Mouse (Mus musculus): Measurements from ENCODE around the gene Ero1lb. TPM values are rescaled to one million over a fixed set of nuclear protein-coding genes. Genes with fewer than 3 reads are reported as not detected.
"Not testable (repeated sequence)": the region's sequence is repeated elsewhere in the genome, so short reads cannot be mapped to it uniquely, and the experiment has no call there.

Gene Ero1lb
- polyA plus RNA-seq, 1 experiment from 2014 or later: 9.5 TPM

DNA sequence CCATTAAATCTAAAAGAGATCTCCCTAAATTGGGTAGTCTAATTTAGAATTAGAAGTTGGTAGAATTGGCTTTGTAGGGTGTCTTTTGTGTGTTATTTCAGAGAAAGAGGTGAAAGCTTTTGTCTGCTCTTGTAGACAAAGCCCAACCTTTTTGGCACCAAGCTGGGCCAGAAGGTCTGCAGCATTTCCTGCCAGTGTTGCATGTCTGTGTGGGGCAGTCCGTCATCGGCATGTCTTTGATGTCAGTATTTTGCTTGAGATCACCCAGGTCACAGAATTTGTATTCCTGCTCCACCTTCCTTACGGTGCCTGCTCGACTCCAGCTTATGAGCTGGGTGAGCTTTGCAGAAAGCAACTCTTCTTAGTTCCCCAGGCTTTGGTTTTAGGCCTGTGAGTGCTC lies 31.4 kb downstream of the Ero1lb start:
- H3K4me1 ChIP-seq; H3K27me3 ChIP-seq (ENCODE audit: low read depth, poor library complexity, severe bottlenecking); DNase-seq (ENCODE audit: low spot score); H3K27ac ChIP-seq (replicated peaks); H3K36me3 ChIP-seq; H3K9me3 ChIP-seq (replicated peaks); H3K4me3 ChIP-seq: not testable (repeated sequence)
- WGBS: 76% methylated on average over 4 of the region's 4 CpGs

DNA sequence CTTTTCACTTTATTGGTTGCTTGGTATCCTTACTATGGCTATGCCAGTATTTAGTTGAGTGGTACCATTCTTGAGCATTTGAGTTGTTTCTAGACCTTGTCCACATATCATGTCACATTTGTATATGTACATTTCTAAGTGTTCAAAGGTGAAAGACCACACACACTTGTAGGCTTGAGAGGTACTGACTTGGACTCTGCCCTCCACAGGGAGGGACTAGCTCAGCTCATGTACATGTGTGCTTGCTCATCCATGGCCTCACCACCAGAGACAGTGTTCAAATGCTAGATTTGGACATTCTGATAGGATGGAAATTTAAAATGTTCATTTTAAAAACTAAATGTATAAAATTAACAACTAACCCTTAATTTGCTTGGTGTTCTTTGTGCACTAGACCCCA lies 44.5 kb downstream of the Ero1lb start:
- H3K27me3 ChIP-seq (ENCODE audit: low read depth, poor library complexity, severe bottlenecking); H3K4me1 ChIP-seq; H3K9me3 ChIP-seq (replicated peaks); DNase-seq (ENCODE audit: low spot score); H3K27ac ChIP-seq (replicated peaks); H3K4me3 ChIP-seq: not testable (repeated sequence)
- H3K36me3 ChIP-seq: peaks cover 35% of the 10 kb centered on the region

GRCm38 (mm10) chr13:12614026-12614425 lies 48.4 kb downstream of the Ero1lb start:
- WGBS: 92% methylated on average over 6 of the region's 6 CpGs
- H3K4me3 ChIP-seq; H3K4me1 ChIP-seq; H3K27ac ChIP-seq (replicated peaks); H3K9me3 ChIP-seq (replicated peaks); DNase-seq (ENCODE audit: low spot score); H3K27me3 ChIP-seq (ENCODE audit: low read depth, poor library complexity, severe bottlenecking): not testable (repeated sequence)
- peaks cover 62% of the 10 kb centered on the region for H3K36me3 ChIP-seq

DNA sequence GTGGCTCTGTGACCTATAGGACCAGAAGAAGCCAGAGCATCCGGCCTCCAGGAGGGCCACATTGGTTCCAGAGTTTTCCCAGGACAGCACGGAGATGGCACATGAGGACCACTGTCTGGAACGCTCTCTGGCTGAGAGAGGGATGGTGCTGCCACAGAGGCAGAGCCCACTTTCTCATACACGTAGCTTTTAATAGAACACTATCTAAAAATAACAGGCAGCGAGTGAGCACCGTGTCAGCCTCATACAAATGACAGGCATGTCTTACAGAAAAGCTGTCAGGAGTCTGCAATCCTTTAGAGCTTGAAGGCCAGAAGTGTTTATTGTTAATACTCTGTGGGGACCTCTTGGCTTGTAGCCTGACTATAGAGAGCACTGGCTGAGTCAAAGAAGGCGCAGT lies 48.9 kb downstream of the Ero1lb start:
- not testable (repeated sequence) for H3K27me3 ChIP-seq (ENCODE audit: low read depth, poor library complexity, severe bottlenecking)
- WGBS: 89% methylated on average over 7 of the region's 7 CpGs

GRCm38 (mm10) chr13:12615014-12615413 lies 49.3 kb downstream of the Ero1lb start:
- H3K9me3 ChIP-seq (replicated peaks); H3K27ac ChIP-seq (replicated peaks); H3K27me3 ChIP-seq (ENCODE audit: low read depth, poor library complexity, severe bottlenecking); H3K4me3 ChIP-seq; DNase-seq (ENCODE audit: low spot score); H3K4me1 ChIP-seq: not testable (repeated sequence)
- H3K36me3 ChIP-seq: peaks cover 72% of the 10 kb centered on the region
- WGBS: 93% methylated on average over 10 of the region's 10 CpGs

More for the DNA sequence above, 48.9 kb downstream of the Ero1lb start:
- DNase-seq (ENCODE audit: low spot score); H3K9me3 ChIP-seq (replicated peaks); H3K27ac ChIP-seq (replicated peaks); H3K4me1 ChIP-seq; H3K4me3 ChIP-seq: not testable (repeated sequence)
- peaks cover 67% of the 10 kb centered on the region for H3K36me3 ChIP-seq

GRCm38 (mm10) chr13:12616489-12616888 lies 50.8 kb downstream of the Ero1lb start:
- not testable (repeated sequence) for H3K4me3 ChIP-seq; H3K4me1 ChIP-seq; H3K27me3 ChIP-seq (ENCODE audit: low read depth, poor library complexity, severe bottlenecking); DNase-seq (ENCODE audit: low spot score); H3K9me3 ChIP-seq (replicated peaks); H3K27ac ChIP-seq (replicated peaks)
- whole genome bisulfite sequencing: 90% methylated on average over 3 of the region's 3 CpGs
- H3K36me3 ChIP-seq: peaks cover 86% of the 10 kb centered on the region

- not testable (repeated sequence) for H3K27me3 ChIP-seq (ENCODE audit: low read depth, poor library complexity, severe bottlenecking)
- WGBS: 95% methylated on average over 8 of the region's 8 CpGs
Measured at GRCm38 (mm10) chr13:12619808-12620207, 54.1 kb downstream of the Ero1lb start.

GRCm38 (mm10) chr13:12626061-12626460 lies 60.4 kb downstream of the Ero1lb start:
- not testable (repeated sequence) for DNase-seq (ENCODE audit: low spot score); H3K4me3 ChIP-seq; H3K27ac ChIP-seq (replicated peaks); H3K4me1 ChIP-seq; H3K27me3 ChIP-seq (ENCODE audit: low read depth, poor library complexity, severe bottlenecking); H3K9me3 ChIP-seq (replicated peaks)
- 90% methylated on average over 3 of the region's 3 CpGs for WGBS
- peaks cover 54% of the 10 kb centered on the region for H3K36me3 ChIP-seq

More at GRCm38 (mm10) chr13:12619808-12620207, 54.1 kb downstream of the Ero1lb start:
- H3K27ac ChIP-seq (replicated peaks); H3K4me1 ChIP-seq; H3K9me3 ChIP-seq (replicated peaks); DNase-seq (ENCODE audit: low spot score); H3K4me3 ChIP-seq: not testable (repeated sequence)
- peaks cover 77% of the 10 kb centered on the region for H3K36me3 ChIP-seq

- H3K4me1 ChIP-seq; H3K27ac ChIP-seq (replicated peaks); DNase-seq (ENCODE audit: low spot score); H3K27me3 ChIP-seq (ENCODE audit: low read depth, poor library complexity, severe bottlenecking); H3K9me3 ChIP-seq (replicated peaks); H3K4me3 ChIP-seq: not testable (repeated sequence)
- 94% methylated on average over 8 of the region's 8 CpGs for WGBS
- H3K36me3 ChIP-seq: peaks cover 41% of the 10 kb centered on the region
Measured at GRCm38 (mm10) chr13:12627746-12628145, 62.1 kb downstream of the Ero1lb start.

DNA sequence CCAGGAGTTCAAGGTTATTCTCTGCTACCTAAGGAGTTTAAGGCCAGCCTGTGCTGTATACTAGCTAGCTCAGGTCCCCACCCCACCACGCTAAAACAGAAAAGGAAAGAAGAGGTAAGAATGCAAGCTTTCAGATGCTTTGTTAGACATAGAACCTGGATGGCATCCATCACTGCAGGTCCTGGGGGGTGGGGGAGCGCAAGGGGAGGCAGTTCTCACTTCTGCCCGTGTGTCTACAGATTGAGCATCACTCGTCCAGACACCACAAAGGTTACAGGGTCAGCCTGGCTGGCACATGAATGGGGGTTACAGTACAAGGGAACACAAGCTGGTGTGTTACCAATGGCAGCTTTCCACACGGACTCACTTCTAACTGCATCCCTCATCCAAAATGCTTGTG lies 62.5 kb downstream of the Ero1lb start:
- H3K4me3 ChIP-seq; H3K27me3 ChIP-seq (ENCODE audit: low read depth, poor library complexity, severe bottlenecking); H3K9me3 ChIP-seq (replicated peaks); H3K4me1 ChIP-seq; H3K27ac ChIP-seq (replicated peaks); DNase-seq (ENCODE audit: low spot score): not testable (repeated sequence)
- peaks cover 40% of the 10 kb centered on the region for H3K36me3 ChIP-seq
- WGBS: 89% methylated on average over 5 of the region's 5 CpGs

DNA sequence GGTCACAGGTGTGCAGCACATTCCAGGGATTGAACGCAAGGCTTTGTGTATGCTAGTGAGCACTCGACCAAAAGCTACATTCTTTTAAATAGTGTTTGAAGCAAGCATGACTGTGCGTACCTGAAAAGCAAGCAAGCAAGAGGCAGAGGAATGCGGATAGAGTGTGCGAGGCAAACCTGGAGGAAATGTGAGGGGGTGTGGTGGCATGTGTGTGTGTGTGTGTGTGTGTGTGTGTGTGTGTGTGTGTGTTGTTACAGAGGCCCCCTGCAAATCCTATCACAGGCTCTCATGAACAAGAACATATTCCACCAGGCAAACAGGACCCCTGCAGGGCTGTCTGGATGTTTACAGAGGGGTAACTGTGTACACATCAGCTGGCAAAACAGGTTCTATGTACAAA lies 64.6 kb downstream of the Ero1lb start:
- H3K27me3 ChIP-seq (ENCODE audit: low read depth, poor library complexity, severe bottlenecking); H3K27ac ChIP-seq (replicated peaks); H3K4me3 ChIP-seq; H3K4me1 ChIP-seq; H3K9me3 ChIP-seq (replicated peaks); DNase-seq (ENCODE audit: low spot score): not testable (repeated sequence)
- WGBS: 99% methylated on average over 5 of the region's 5 CpGs
- peaks cover 39% of the 10 kb centered on the region for H3K36me3 ChIP-seq

DNA sequence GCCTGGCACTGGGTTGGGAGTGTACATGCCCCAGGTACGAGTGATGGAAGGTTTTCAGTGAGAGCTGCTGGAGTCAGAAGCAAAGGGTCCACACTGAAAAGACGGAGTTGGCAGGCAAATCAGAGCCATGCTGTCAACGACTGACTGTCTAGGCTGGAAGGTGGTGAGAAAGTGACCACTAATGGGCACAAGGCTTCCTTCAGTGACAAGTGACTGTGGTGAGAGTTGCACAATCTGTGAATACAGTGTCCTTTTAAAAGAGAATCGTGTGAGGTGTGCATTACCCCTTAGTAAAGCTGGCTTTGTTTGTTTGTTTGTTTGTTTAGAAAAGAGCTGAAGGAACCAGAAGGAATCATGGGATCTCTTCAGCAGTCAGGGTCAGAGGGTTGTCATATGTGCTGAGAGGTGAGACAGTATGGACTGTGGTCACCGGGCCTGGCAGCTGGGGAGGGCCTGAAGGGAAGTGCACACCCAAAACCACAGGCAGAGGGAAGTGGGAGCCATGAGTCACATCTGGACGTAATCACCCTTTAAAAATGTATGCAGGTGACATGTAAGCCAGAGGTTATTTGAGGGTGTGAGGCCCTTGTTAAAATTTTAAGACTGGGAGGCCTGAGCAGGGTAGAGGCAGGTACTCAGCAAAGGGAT lies 69.4 kb downstream of the Ero1lb start:
- peaks cover 16% of the 10 kb centered on the region for H3K36me3 ChIP-seq
- H3K4me1 ChIP-seq; H3K4me3 ChIP-seq; H3K27me3 ChIP-seq (ENCODE audit: low read depth, poor library complexity, severe bottlenecking); H3K27ac ChIP-seq (replicated peaks); H3K9me3 ChIP-seq (replicated peaks); DNase-seq (ENCODE audit: low spot score): not testable (repeated sequence)
- WGBS: 100% methylated on average over 2 of the region's 6 CpGs

DNA sequence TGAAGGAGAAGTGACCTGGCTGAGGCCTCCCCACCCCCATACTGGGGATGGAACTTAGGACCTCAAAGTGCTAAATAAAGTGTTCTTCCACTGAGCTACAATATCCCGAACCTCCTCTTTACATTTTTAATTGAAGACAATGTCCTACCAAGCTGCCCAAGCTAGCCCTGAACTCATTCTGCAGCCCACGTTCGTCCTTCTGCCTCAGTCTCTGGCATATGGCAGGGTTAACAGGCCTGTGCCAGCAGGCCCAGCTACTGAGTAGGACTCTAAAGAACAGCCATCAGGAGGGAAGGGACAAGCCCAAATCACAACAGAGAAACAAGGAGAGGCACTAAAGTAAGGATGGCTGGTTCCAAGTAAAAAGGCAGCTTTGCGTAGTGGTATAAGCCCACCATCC lies 77.1 kb downstream of the Ero1lb start:
- H3K4me3 ChIP-seq; H3K27me3 ChIP-seq (ENCODE audit: low read depth, poor library complexity, severe bottlenecking); DNase-seq (ENCODE audit: low spot score); H3K27ac ChIP-seq (replicated peaks); H3K9me3 ChIP-seq (replicated peaks); H3K36me3 ChIP-seq; H3K4me1 ChIP-seq: not testable (repeated sequence)
- 95% methylated on average over 4 of the region's 4 CpGs for WGBS

DNA sequence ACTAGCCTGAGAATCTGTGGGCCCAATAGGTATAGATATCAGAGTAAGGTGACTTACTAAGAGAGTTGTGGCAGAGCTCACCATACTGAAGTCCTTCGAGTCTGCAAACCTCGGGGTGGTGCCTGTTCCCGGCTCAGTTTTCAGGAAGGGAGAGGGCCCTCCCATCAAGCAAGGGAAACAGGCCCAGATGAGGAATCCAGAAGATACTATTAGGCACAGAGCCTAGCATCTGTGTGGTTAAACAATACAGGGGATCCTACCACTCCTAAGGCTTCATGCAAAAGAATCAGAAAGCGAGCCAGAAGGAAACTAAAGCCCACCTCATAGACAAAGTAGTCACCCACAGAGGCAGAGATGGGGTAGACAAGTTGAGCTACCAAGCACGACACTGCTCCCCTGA lies 81.0 kb downstream of the Ero1lb start:
- not testable (repeated sequence) for H3K4me1 ChIP-seq; H3K4me3 ChIP-seq; H3K27me3 ChIP-seq (ENCODE audit: low read depth, poor library complexity, severe bottlenecking); H3K36me3 ChIP-seq; H3K27ac ChIP-seq (replicated peaks); H3K9me3 ChIP-seq (replicated peaks); DNase-seq (ENCODE audit: low spot score)
- WGBS: 87% methylated on average over 5 of the region's 5 CpGs

Data from midbrain, embryonic 10.5 days (tissue).